Mouse (Mus musculus) E14TG2a.4 (cell line): ENCODE results near the gene Ncoa1.

Experiments
- H3K27me3 ChIP-seq: 2 replicates; pipeline ENCODE4 v1.6.1; 2014; ENCODE audit warnings: low read length, control low read depth; ENCODE audit not compliant: insufficient read depth
- H3K36me3 ChIP-seq: 2 replicates; pipeline ENCODE4 v1.6.1; 2014; ENCODE audit warnings: low read length, control low read depth; ENCODE audit not compliant: insufficient read depth
- H3K4me1 ChIP-seq: replicated peaks from 2 replicates; pipeline ENCODE4 v1.6.1; 2014; ENCODE audit warnings: low read depth, low read length, control low read depth
- H3K4me3 ChIP-seq: replicated peaks from 2 replicates; pipeline ENCODE4 v1.5.1; 2014; ENCODE audit warnings: mild to moderate bottlenecking, low read length
- H3K9me3 ChIP-seq: 2 replicates; pipeline ENCODE4 v1.6.1; 2014; ENCODE audit warnings: low read length, control low read depth
- CTCF ChIP-seq: conservative IDR thresholded peaks from 2 replicates; pipeline ENCODE4 v1.5.1; 2014; ENCODE audit warnings: low read length
- NANOG ChIP-seq: IDR thresholded peaks from 2 replicates; pipeline ENCODE4 v1.6.1; 2014; ENCODE audit warnings: borderline replicate concordance, low read length, mixed read lengths
- POU5F1 ChIP-seq: IDR thresholded peaks from 2 replicates; pipeline ENCODE4 v1.6.1; 2014; ENCODE audit warnings: low read length, borderline replicate concordance

Ncoa1 gene

DNA sequence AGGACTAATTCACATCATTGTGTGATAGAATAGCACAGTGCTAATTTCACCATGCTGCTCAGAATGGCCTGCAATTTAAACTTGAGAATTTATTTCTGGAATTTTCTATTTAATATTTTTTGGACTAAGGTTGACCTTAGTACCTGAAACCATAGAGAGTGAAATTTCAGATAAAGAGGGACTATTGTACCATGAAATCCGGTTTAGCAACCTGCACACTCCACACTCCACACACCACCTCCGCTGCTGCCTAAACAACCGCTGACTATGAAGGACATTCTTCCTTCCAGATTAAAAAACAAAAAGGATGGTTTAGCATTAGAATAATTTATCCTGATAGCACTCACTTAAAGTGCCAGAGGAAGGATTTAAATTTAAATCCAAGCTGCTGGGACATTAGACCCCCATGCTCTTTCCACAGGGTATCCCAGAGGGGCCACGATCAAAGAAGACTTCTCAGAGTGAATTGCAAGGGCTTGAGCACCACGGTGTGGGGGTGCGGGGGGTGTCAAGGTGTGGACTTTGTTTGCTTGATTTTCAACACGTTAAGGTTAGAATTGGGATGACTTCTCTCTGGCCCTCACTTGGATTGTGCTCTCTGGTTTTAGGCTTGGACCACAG lies 29.9 kb upstream of the Ncoa1 start:
- Histone ChIP-seq H3K9me3 (0 out of 2 replicates have a peak, but pooled peaks cover 3% of the 10 kb centered on the region), H3K4me1 (peaks cover 31% of the 10 kb centered on the region), H3K27me3 (peaks cover 6% of the 10 kb centered on the region), H3K4me3 (peak overlapping the region; percentile 27; the same call in 1 of the 2 replicates), H3K36me3 (no peaks in the 10 kb centered on the region)
- TF ChIP-seq CTCF (no peak), NANOG (peak; percentile 66)

DNA sequence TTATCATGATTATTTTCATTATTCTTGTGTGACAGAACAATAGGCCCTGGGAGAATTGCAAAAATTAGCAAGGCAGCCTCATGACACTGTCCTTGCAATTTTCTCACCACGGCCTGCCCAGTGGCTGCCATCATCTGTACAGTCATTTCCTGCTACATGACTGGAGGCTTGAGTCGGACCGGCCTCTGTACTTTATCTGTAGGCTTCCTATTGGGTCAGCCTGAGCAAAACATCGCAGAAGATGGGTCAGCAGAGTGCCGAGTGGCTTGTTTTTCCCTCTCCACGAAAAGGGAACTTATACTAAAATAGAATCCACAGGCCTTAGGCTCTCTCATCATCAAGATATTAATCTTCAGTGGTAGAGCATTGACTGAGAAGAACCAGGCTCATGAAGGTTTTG lies 28.3 kb upstream of the Ncoa1 start:
- peaks cover 31% of the 10 kb centered on the region for H3K4me1 ChIP-seq
- TF ChIP-seq CTCF (no peak), NANOG (no peak), POU5F1 (no peak)
- H3K36me3 ChIP-seq: no peaks in the 10 kb centered on the region
- peaks cover 6% of the 10 kb centered on the region for H3K27me3 ChIP-seq
- H3K4me3 ChIP-seq: no peak overlapping the region
- H3K9me3 ChIP-seq: 0 out of 2 replicates have a peak, but pooled peaks cover 3% of the 10 kb centered on the region

DNA sequence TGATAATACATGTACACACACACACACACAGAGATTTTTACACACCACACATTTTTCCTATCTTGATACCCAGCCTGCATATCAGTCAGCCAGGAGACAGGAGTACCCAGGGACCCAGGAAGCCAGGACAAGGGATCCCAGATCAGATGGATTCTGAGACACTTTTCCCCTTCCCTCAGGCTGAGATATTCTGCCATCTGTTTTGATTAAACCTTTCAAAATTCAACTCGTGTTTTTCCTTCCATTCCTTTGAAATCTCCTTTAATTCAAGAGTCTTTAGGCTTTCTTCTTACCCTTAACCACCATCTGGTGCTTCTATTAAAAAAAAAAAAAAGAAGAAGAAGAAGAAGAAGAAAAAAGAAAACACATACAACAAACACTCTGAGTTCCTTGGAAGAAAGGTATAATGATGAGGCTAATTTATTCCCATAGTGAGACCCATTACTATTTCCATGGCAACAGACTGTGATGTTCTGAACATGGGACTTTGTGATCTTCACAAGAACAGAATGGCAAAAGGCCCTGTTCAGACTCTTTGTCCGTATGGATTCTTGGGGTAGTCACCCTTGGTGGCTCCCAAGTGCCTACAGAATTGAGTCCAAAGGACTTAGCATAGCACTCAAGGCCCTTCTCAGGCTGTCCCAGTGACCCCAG lies 26.8 kb upstream of the Ncoa1 start:
- TF ChIP-seq POU5F1: no peak
- H3K4me3 ChIP-seq: no peak overlapping the region
- H3K9me3 ChIP-seq: 0 out of 2 replicates have a peak, but pooled peaks cover 2% of the 10 kb centered on the region
- H3K36me3 ChIP-seq: no peaks in the 10 kb centered on the region
- H3K27me3 ChIP-seq: peaks cover 9% of the 10 kb centered on the region
- peaks cover 26% of the 10 kb centered on the region for H3K4me1 ChIP-seq

DNA sequence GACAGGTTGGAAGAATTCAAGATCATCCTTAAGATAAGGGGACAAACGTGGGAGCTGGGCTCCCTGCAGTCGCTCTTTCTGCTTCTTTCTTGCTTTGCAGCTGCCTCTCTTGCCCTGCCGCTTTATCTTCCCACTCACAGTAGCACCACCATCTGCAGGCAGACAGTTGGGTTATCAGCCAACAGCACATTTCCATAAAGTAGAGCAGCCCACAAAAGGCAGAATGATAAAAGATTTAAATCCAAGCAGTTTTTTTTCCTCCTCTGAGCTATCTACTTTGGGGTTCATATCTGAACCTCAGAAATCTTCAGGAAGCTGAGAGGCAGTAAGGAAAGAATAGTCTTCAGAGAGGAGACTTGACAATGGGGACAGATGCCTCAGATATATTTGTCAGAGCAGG lies 24.9 kb upstream of the Ncoa1 start:
- Histone ChIP-seq H3K9me3 (no peaks in the 10 kb centered on the region), H3K4me3 (no peak overlapping the region), H3K27me3 (peaks cover 6% of the 10 kb centered on the region; the same call in 1 of the 2 replicates), H3K4me1 (peaks cover 24% of the 10 kb centered on the region), H3K36me3 (no peaks in the 10 kb centered on the region)
- TF ChIP-seq CTCF (no peak), NANOG (no peak), POU5F1 (no peak)

DNA sequence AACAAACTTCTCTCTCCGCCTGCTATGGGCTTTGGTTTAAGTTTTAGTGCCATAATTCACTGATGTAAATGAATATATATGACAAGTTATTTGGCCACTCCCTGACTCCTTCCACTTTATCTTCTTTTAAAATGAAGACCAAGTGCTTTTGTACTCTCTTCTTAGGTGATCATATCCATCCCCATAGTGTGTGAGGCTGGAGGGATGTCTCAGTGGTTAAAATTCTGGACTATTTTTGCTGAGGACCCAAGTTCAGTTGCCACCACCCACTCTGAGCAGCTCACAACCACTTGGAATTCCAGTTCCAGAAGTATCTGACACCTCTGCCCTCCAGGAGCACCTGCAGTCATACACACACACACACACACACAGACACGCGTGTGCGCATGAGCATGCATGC lies 23.5 kb upstream of the Ncoa1 start:
- peaks cover 25% of the 10 kb centered on the region for H3K4me1 ChIP-seq
- no peak for TF ChIP-seq CTCF
- H3K4me3 ChIP-seq: no peak overlapping the region
- peaks cover 4% of the 10 kb centered on the region; the same call in 1 of the 2 replicates for H3K27me3 ChIP-seq
- no peaks in the 10 kb centered on the region for H3K9me3 ChIP-seq
- no peaks in the 10 kb centered on the region for H3K36me3 ChIP-seq

DNA sequence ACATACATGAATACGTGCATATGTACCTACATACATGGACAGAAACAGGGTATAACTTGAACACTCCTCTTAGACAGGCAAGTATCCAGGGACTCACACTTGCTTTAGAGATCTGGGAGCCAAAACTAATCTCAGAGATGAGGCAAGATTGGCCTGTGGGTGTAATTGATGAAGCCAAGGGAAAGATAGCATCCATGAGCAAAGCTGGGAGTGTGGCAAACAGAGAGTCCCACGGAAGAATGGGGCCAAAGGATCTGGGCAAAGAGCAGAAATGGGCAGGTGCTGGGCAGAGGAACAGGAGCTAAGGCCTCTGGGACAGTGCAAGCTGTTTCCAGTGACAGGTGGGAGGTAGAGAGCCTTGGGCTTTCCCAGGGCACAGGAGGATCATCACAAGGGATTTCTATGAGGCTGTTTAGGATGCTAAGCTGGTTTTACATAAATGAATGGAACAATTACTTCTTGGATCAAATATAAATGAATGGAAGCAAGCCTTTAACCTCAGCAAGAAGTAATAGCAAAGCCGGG lies 22.7 kb upstream of the Ncoa1 start:
- no peaks in the 10 kb centered on the region for H3K36me3 ChIP-seq
- TF ChIP-seq CTCF (no peak), NANOG (no peak)
- H3K4me3 ChIP-seq: no peak overlapping the region
- H3K4me1 ChIP-seq: peaks cover 29% of the 10 kb centered on the region
- H3K27me3 ChIP-seq: 0 out of 2 replicates have a peak, but pooled peaks cover 3% of the 10 kb centered on the region
- no peaks in the 10 kb centered on the region for H3K9me3 ChIP-seq

DNA sequence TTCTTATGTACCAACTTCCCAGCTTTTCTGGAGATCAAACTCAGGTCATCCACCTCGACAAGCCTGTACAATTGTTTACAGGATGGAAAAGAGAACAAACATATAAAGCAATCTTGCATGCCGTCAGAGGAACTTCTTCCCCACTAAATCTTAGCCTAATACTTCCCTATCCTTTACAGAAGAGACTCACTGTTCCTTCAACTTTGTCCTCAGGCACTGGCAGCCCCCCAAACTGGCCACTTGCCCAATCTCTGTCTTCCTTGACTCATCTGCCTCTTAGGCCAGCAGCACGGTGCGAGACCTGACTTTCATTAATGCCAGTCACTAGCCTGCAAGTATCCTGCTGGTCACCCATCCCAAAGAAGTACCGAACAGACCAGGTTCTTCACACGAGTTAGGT lies 11.4 kb upstream of the Ncoa1 start:
- Histone ChIP-seq H3K4me1 (no peaks in the 10 kb centered on the region), H3K36me3 (no peaks in the 10 kb centered on the region), H3K9me3 (no peaks in the 10 kb centered on the region), H3K27me3 (peaks cover 7% of the 10 kb centered on the region), H3K4me3 (no peak overlapping the region)
- no peak for TF ChIP-seq CTCF
- TF ChIP-seq NANOG: no peak
- no peak for TF ChIP-seq POU5F1

DNA sequence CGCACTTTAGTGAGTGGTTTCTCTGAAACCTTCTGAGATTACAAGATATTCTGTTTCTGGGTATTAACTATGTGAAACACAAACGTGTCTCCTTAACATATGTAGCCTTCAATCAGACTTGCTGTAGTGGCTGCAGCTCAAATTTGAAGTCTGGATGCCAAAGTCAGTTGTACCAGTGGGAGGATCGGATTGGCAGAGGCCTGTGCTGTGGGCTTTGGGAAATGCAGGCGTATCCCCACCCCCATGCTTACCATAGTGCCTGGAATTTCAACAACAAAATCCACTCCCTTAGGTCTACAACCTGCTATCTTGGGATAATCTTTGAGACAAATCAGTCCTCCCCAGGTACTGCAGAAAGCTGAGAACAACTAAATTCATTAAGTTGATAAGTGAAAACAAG lies 6.4 kb upstream of the Ncoa1 start:
- H3K36me3 ChIP-seq: no peaks in the 10 kb centered on the region
- H3K27me3 ChIP-seq: peaks cover 15% of the 10 kb centered on the region
- H3K9me3 ChIP-seq: no peaks in the 10 kb centered on the region
- no peak overlapping the region for H3K4me3 ChIP-seq
- no peaks in the 10 kb centered on the region for H3K4me1 ChIP-seq
- no peak for TF ChIP-seq POU5F1
- no peak for TF ChIP-seq NANOG
- no peak for TF ChIP-seq CTCF

DNA sequence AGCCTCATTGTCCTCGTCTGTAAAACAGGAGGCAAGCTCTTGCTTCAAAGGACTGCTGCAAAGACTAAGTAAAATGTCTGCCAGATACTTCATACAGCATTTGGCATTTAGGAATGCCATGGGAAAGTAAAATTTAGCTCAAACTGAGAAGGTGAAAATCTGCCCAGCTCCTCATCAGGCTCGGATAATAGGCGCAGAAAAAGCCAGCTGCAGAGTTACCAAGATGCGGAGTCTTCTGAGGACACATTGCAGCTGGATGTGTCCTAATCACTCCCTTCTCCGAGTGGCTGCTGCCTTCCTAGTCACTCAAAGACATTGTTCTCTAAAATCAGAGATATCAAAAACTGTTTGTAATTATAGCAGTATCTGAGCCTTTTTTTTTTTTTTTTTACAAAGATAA lies 4.7 kb upstream of the Ncoa1 start:
- no peaks in the 10 kb centered on the region for H3K9me3 ChIP-seq
- TF ChIP-seq POU5F1 (no peak), NANOG (no peak), CTCF (no peak)
- no peaks in the 10 kb centered on the region; the same call in 1 of the 2 replicates for H3K4me1 ChIP-seq
- H3K36me3 ChIP-seq: no peaks in the 10 kb centered on the region
- H3K4me3 ChIP-seq: no peak overlapping the region
- peaks cover 25% of the 10 kb centered on the region for H3K27me3 ChIP-seq
